Mouse (Mus musculus) heart, adult 2 months (tissue): ENCODE measurements around the gene Mt2. TPM values are rescaled to one million over a fixed set of nuclear protein-coding genes. Genes with fewer than 3 reads are reported as not detected.

Experiments used
- DNase-seq, 2 experiments: peaks; one replicate each; pipeline ENCODE4 v3.0.0; 2021
- H3K27ac ChIP-seq: fragments of 200-600 bp; 2 replicates; pipeline ENCODE4 v1.8.1; 2022
- H3K27me3 ChIP-seq: fragments of 200-500 bp; 2 replicates; pipeline ENCODE4 v1.6.1; 2012; ENCODE audit warnings: mild to moderate bottlenecking, low read length, inconsistent platforms, mixed read lengths; ENCODE audit not compliant: control insufficient read depth, insufficient read depth
- H3K36me3 ChIP-seq: fragments of 200-500 bp; 2 replicates; pipeline ENCODE4 v1.6.1; 2012; ENCODE audit warnings: low read length, inconsistent platforms; ENCODE audit not compliant: control insufficient read depth, insufficient read depth
- H3K4me1 ChIP-seq: fragments of 200-500 bp; 2 replicates; pipeline ENCODE4 v1.6.1; 2011; ENCODE audit warnings: low read length; ENCODE audit not compliant: control insufficient read depth, insufficient read depth
- H3K4me3 ChIP-seq: fragments of 200-600 bp; 2 replicates; pipeline ENCODE4 v1.8.1; 2022
- H3K79me2 ChIP-seq: fragments of 200-500 bp; replicated peaks from 2 replicates; pipeline ENCODE4 v1.6.1; 2012; ENCODE audit warnings: mild to moderate bottlenecking, inconsistent platforms, low read length, moderate library complexity, mixed read lengths; ENCODE audit not compliant: control insufficient read depth, insufficient read depth
- H3K9ac ChIP-seq: fragments of 200-500 bp; 2 replicates; pipeline ENCODE4 v1.6.1; 2012; ENCODE audit warnings: low read depth, mild to moderate bottlenecking, control low read depth, inconsistent platforms, low read length, mixed read lengths
- CTCF ChIP-seq: fragments of 200-600 bp; IDR thresholded peaks from 2 replicates; pipeline ENCODE4 v1.8.1; 2022; ENCODE audit warnings: antibody characterized with exemption, mild to moderate bottlenecking, moderate library complexity
- EP300 ChIP-seq: fragments of 200-500 bp; IDR thresholded peaks from 2 replicates; pipeline ENCODE4 v1.6.1; 2011; ENCODE audit warnings: low read depth, low read length, control low read depth; ENCODE audit not compliant: insufficient read depth
- POLR2A ChIP-seq: fragments of 200-500 bp; IDR thresholded peaks from 2 replicates; pipeline ENCODE4 v1.6.1; 2011; ENCODE audit warnings: mild to moderate bottlenecking, low read depth, low read length, control low read depth; ENCODE audit not compliant: insufficient read depth
- WGBS: fragments of 180-500 bp; shearing (Covaris S2); methylation state at CpG from one replicate; pipeline ENCODE4 v1.1.7; 2018; 5-methylcytosine and 5-hydroxymethylcytosine counted together
- intact Hi-C: fragments of 180-260 bp; cut with DNase I; formaldehyde crosslinking; loops from one replicate; pipeline ENCODE4 v1.15.1; 2025
- polyA plus RNA-seq: library from polyadenylated mRNA; depleted of rRNA; stranded (reverse); fragments of >200 nt; gene quantifications from 2 replicates; pipeline ENCODE4 v1.2.3, GENCODE M21; 2012
- total RNA-seq, 2 experiments: library from RNA; stranded (reverse); gene quantifications; 2 replicates each; pipeline ENCODE4 v1.2.3; 2021

The Mt2 gene
- total and polyA plus RNA-seq, 3 experiments: 32.2 to 74.4 (median 51.8) TPM

DNA sequence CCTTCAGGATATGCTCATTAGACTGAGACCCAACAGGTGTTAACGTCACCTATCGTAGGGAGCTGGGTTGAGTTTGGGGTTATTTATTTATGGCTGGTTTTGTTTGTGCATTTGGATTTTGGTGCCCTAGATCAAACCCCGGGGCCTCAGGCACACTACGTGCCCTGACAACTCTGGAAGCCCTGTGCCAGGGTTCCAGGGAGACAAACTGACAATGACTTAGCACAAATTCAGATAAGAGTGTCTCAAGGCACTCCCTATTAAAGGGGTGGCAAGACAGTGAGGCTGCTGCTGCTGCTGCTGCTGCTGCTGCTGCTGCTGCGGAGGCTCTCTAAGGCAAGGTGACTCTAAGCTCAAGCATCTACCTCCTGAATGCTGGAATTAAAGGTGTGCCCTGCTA lies 2.9 kb upstream of the Mt2 start:
- DNase-seq: no peak
- intact Hi-C loops: no loop called here
- no peak overlapping the region for H3K4me3 ChIP-seq
- peaks cover 7% of the 10 kb centered on the region for H3K4me1 ChIP-seq
- 90% methylated on average over 5 of the region's 5 CpGs for WGBS
- no peaks in the 10 kb centered on the region for H3K27me3 ChIP-seq
- H3K79me2 ChIP-seq: no peaks in the 10 kb centered on the region
- H3K27ac ChIP-seq: no peak overlapping the region
- TF ChIP-seq CTCF (no peak), EP300 (no peak), POLR2A (no peak)
- no peaks in the 10 kb centered on the region for H3K36me3 ChIP-seq
- H3K9ac ChIP-seq: no peak overlapping the region

GRCm38 (mm10) chr8:94171321-94171755 lies 1.1 kb upstream of the Mt2 start:
- 22% methylated on average over 10 of the region's 10 CpGs for WGBS
- Histone ChIP-seq H3K79me2 (no peaks in the 10 kb centered on the region), H3K4me1 (peaks cover 7% of the 10 kb centered on the region), H3K9ac (no peak overlapping the region), H3K27me3 (no peaks in the 10 kb centered on the region), H3K4me3 (peak overlapping the region; percentile 57; the same call in 1 of the 2 replicates), H3K27ac (no peak overlapping the region), H3K36me3 (no peaks in the 10 kb centered on the region)
- DNase-seq: peak; percentile 50 to 53
- no peak for TF ChIP-seq POLR2A
- TF ChIP-seq CTCF: no peak
- no peak for TF ChIP-seq EP300
- intact Hi-C loops: no loop called here

GRCm38 (mm10) chr8:94172809-94173732 lies 607 bp downstream of the Mt2 start:
- peak overlapping the region; percentile 38; the same call in 1 of the 2 replicates for H3K27ac ChIP-seq
- H3K79me2 ChIP-seq: no peaks in the 10 kb centered on the region
- peak overlapping the region; percentile 33 for H3K9ac ChIP-seq
- intact Hi-C loops: no loop called here
- WGBS: 8% methylated on average over 39 of the region's 39 CpGs
- peaks cover 5% of the 10 kb centered on the region for H3K4me1 ChIP-seq
- DNase-seq: peak in 1 of 2 experiments; percentile 43
- no peaks in the 10 kb centered on the region for H3K36me3 ChIP-seq
- TF ChIP-seq POLR2A (peak; percentile 79), CTCF (no peak), EP300 (no peak; the same call in 1 of the 2 replicates)
- H3K27me3 ChIP-seq: no peaks in the 10 kb centered on the region
- H3K4me3 ChIP-seq: peak overlapping the region; percentile 57

GRCm38 (mm10) chr8:94173848-94174403 lies 1.5 kb downstream of the Mt2 start:
- intact Hi-C loops: no loop called here
- no peak for DNase-seq
- Histone ChIP-seq H3K4me1 (peaks cover 5% of the 10 kb centered on the region), H3K9ac (no peak overlapping the region), H3K36me3 (no peaks in the 10 kb centered on the region), H3K79me2 (no peaks in the 10 kb centered on the region), H3K4me3 (no peak overlapping the region), H3K27me3 (no peaks in the 10 kb centered on the region), H3K27ac (no peak overlapping the region)
- TF ChIP-seq POLR2A: no peak
- no peak for TF ChIP-seq CTCF
- TF ChIP-seq EP300: no peak
- 75% methylated on average over 11 of the region's 11 CpGs for whole genome bisulfite sequencing

- DNase-seq: no peak
- Histone ChIP-seq H3K4me1 (peaks cover 5% of the 10 kb centered on the region), H3K9ac (no peak overlapping the region), H3K27me3 (no peaks in the 10 kb centered on the region), H3K27ac (no peak overlapping the region), H3K4me3 (no peak overlapping the region), H3K79me2 (no peaks in the 10 kb centered on the region), H3K36me3 (no peaks in the 10 kb centered on the region)
- intact Hi-C loops: no loop called here
- TF ChIP-seq CTCF (peak; percentile 47), POLR2A (no peak)
- 52% methylated on average over 7 of the region's 7 CpGs for WGBS
Observed at GRCm38 (mm10) chr8:94174619-94175213, 2.3 kb downstream of the Mt2 start.
